Mouse (Mus musculus) liver, embryonic 14.5 days (tissue): Measurements from ENCODE around the gene Tcte1. TPM values are rescaled to one million over a fixed set of nuclear protein-coding genes. Genes with fewer than 3 reads are reported as not detected.

Experiments
- ATAC-seq: fragments of 200-750 bp; cut with Nextera tagmentation; 2 replicates; pipeline ENCODE4 v1.8.0; 2017; ENCODE audit warnings: moderate number of reproducible peaks, mild to moderate bottlenecking, moderate library complexity; ENCODE audit not compliant: insufficient read depth
- DNase-seq, 3 experiments: peaks; one replicate each; pipeline ENCODE4 v3.0.0-alpha.2; 2012 to 2013; ENCODE audit warnings: low read depth in 3 of 3, low spot score in 3 of 3
- H3K27ac ChIP-seq: fragments of 300-500 bp; sonication (generic); 2 replicates; pipeline ENCODE4 v1.5.1; 2014; ENCODE audit warnings: moderate library complexity, mild to moderate bottlenecking, control low read depth, inconsistent platforms
- H3K27me3 ChIP-seq: fragments of 300-500 bp; sonication (generic); 2 replicates; pipeline ENCODE4 v1.6.1; 2014; ENCODE audit warnings: mild to moderate bottlenecking, low read length, moderate library complexity; ENCODE audit not compliant: control insufficient read depth, insufficient read depth
- H3K36me3 ChIP-seq: fragments of 300-500 bp; sonication (generic); replicated peaks from 2 replicates; pipeline ENCODE4 v1.6.1; 2014; ENCODE audit warnings: low read depth; ENCODE audit not compliant: control insufficient read depth, insufficient read depth
- H3K4me1 ChIP-seq, 2 experiments: fragments of 200-500 bp in 1 of 2; fragments of 300-500 bp in 1 of 2; sonication (generic) in 1 of 2; replicated peaks; 2 replicates each; pipeline ENCODE4 v1.6.1; 2012 to 2014; ENCODE audit warnings: antibody characterized with exemption in 1 of 2, inconsistent platforms in 1 of 2, low read length in 1 of 2; ENCODE audit not compliant: control insufficient read depth in 2 of 2, insufficient read depth in 2 of 2
- H3K4me2 ChIP-seq: fragments of 300-500 bp; sonication (generic); 2 replicates; pipeline ENCODE4 v1.6.1; 2014; ENCODE audit warnings: low read depth, mild to moderate bottlenecking, control low read depth, moderate library complexity
- H3K4me3 ChIP-seq, 2 experiments: fragments of 200-500 bp in 1 of 2; fragments of 300-500 bp in 1 of 2; sonication (generic) in 1 of 2; 2 replicates each; pipeline ENCODE4 v1.5.1; 2012 to 2014; ENCODE audit warnings: low read depth in 2 of 2, low read length in 2 of 2, mild to moderate bottlenecking in 2 of 2, control low read depth in 1 of 2, inconsistent platforms in 1 of 2, moderate library complexity in 1 of 2; ENCODE audit not compliant: insufficient read depth in 1 of 2
- H3K9ac ChIP-seq: fragments of 300-500 bp; sonication (generic); replicated peaks from 2 replicates; pipeline ENCODE4 v1.6.1; 2014; ENCODE audit warnings: mild to moderate bottlenecking, control low read depth, moderate library complexity
- H3K9me3 ChIP-seq: fragments of 300-500 bp; sonication (generic); 2 replicates; pipeline ENCODE4 v1.6.1; 2016; ENCODE audit warnings: low read length, mixed read lengths; ENCODE audit not compliant: control insufficient read depth
- CTCF ChIP-seq: IDR thresholded peaks from 2 replicates; pipeline ENCODE4 v1.5.1; 2016; ENCODE audit warnings: antibody characterized with exemption, low read depth, control low read depth
- EP300 ChIP-seq: IDR thresholded peaks from 2 replicates; pipeline ENCODE4 v1.6.1; 2016; ENCODE audit warnings: antibody characterized with exemption, low read depth
- WGBS: fragments of 180-500 bp; shearing (Covaris S2); extraction: QIAGEN DNeasy Blood & Tissue Kit; methylation state at CpG from one replicate; pipeline ENCODE4 v1.1.7; 2014; ENCODE audit not compliant: insufficient replicate concordance; 5-methylcytosine and 5-hydroxymethylcytosine counted together
- polyA plus RNA-seq, 2 experiments: library from polyadenylated mRNA; depleted of rRNA in 1 of 2; stranded (reverse) in 1 of 2; unstranded in 1 of 2; fragments of >200 nt; fragmentation: Nextera tagmentation in 1 of 2; extraction: Ambion mirVana in 1 of 2; gene quantifications; 2 replicates each; pipeline versions ENCODE4 v1.2.1 to v1.2.3; 2012 to 2014

Gene Tcte1
- polyA plus RNA-seq, 2 experiments: not detected

- no peak for ATAC-seq
Measured at GRCm38 (mm10) chr17:45549617-45550181, 26.5 kb downstream of the Tcte1 start, which contains the start of gene Tmem151b. TSS of gene Tmem151b (minus strand) at chr17:45549677.

GRCm38 (mm10) chr17:45550253-45550652, 27.0 kb downstream of the Tcte1 start:
- H3K4me2 ChIP-seq: no peak overlapping the region
- H3K9me3 ChIP-seq: no peaks in the 10 kb centered on the region
- H3K4me1 ChIP-seq: peaks cover 0 to 6% of the 10 kb centered on the region in 2 experiments; a peak in 1 of 4 replicates
- H3K27ac ChIP-seq: no peak overlapping the region
- ATAC-seq: no peak
- H3K9ac ChIP-seq: no peak overlapping the region
- H3K4me3 ChIP-seq: no peak overlapping the region
- DNase-seq: no peak
- no peaks in the 10 kb centered on the region for H3K36me3 ChIP-seq
- TF ChIP-seq CTCF (no peak), EP300 (no peak)
- peaks cover 64% of the 10 kb centered on the region for H3K27me3 ChIP-seq
- 33% methylated on average over 5 of the region's 5 CpGs for WGBS

More at GRCm38 (mm10) chr17:45549617-45550181, 26.5 kb downstream of the Tcte1 start, which contains the start of gene Tmem151b:
- Histone ChIP-seq H3K4me1 (0 out of 4 replicates have a peak, but pooled peaks cover 0 to 2% of the 10 kb centered on the region in 2 experiments), H3K4me2 (peak within 1 kb of the TSS; percentile 57), H3K9ac (no peak within 1 kb of the TSS), H3K27ac (no peak within 1 kb of the TSS), H3K36me3 (no peaks in the 10 kb centered on the region), H3K9me3 (no peaks in the 10 kb centered on the region), H3K4me3 (peak within 1 kb of the TSS; percentile 2 to 33; a peak in 2 of 4 replicates), H3K27me3 (peaks cover 70% of the 10 kb centered on the region)
- WGBS: 6% methylated on average over 12 of the region's 29 CpGs
- no peak for DNase-seq
- TF ChIP-seq CTCF (no peak), EP300 (no peak)

- Histone ChIP-seq H3K36me3 (no peaks in the 10 kb centered on the region), H3K27me3 (peaks cover 60% of the 10 kb centered on the region), H3K27ac (no peak overlapping the region), H3K4me3 (no peak overlapping the region), H3K4me2 (no peak overlapping the region), H3K4me1 (peaks cover 0 to 7% of the 10 kb centered on the region in 2 experiments; a peak in 2 of 4 replicates), H3K9ac (no peak overlapping the region), H3K9me3 (no peaks in the 10 kb centered on the region)
- no peak for TF ChIP-seq EP300
- no peak for TF ChIP-seq CTCF
- DNase-seq: no peak
- no peak for ATAC-seq
- 47% methylated on average over 7 of the region's 7 CpGs for WGBS
Measured at GRCm38 (mm10) chr17:45551249-45551796, 28.1 kb downstream of the Tcte1 start.

- TF ChIP-seq CTCF (peak; percentile 90), EP300 (no peak)
- no peak overlapping the region for H3K4me2 ChIP-seq
- H3K36me3 ChIP-seq: no peaks in the 10 kb centered on the region
- peaks cover 0 to 13% of the 10 kb centered on the region in 2 experiments; a peak in 3 of 4 replicates for H3K4me1 ChIP-seq
- H3K9ac ChIP-seq: no peak overlapping the region
- H3K9me3 ChIP-seq: no peaks in the 10 kb centered on the region
- peaks cover 60% of the 10 kb centered on the region for H3K27me3 ChIP-seq
- ATAC-seq: no peak
- no peak overlapping the region for H3K27ac ChIP-seq
- H3K4me3 ChIP-seq: no peak overlapping the region
- peak in 2 of 3 experiments; percentile 34 to 51 for DNase-seq
- 3% methylated on average over 8 of the region's 8 CpGs for WGBS
Measured at GRCm38 (mm10) chr17:45551816-45552451, 28.7 kb downstream of the Tcte1 start.

- no peak for DNase-seq
- whole genome bisulfite sequencing: 66% methylated on average over 3 of the region's 3 CpGs
- H3K27me3 ChIP-seq: peaks cover 51% of the 10 kb centered on the region
- ATAC-seq: no peak
- H3K9me3 ChIP-seq: no peaks in the 10 kb centered on the region
- H3K4me2 ChIP-seq: no peak overlapping the region
- H3K36me3 ChIP-seq: no peaks in the 10 kb centered on the region
- TF ChIP-seq CTCF (no peak), EP300 (no peak)
- H3K9ac ChIP-seq: no peak overlapping the region
- H3K4me3 ChIP-seq: no peak overlapping the region
- peaks cover 0 to 13% of the 10 kb centered on the region in 2 experiments; a peak in 3 of 4 replicates for H3K4me1 ChIP-seq
- H3K27ac ChIP-seq: no peak overlapping the region
Measured at GRCm38 (mm10) chr17:45553065-45553464, 29.8 kb downstream of the Tcte1 start.
